Mouse (Mus musculus) hindbrain, embryonic 15.5 days (tissue): ENCODE results near the gene Tbc1d4. TPM values are rescaled to one million over a fixed set of nuclear protein-coding genes. Genes with fewer than 3 reads are reported as not detected.

Experiments
- ATAC-seq: fragments of 200-750 bp; cut with Nextera tagmentation; 2 replicates; pipeline ENCODE4 v1.8.0; 2017; ENCODE audit warnings: low read depth, moderate number of reproducible peaks, moderate TSS enrichment; ENCODE audit not compliant: low FRiP score
- H3K27ac ChIP-seq: fragments of 300-500 bp; sonication (generic); replicated peaks from 2 replicates; pipeline ENCODE4 v1.5.1; 2015; ENCODE audit warnings: mild to moderate bottlenecking, inconsistent platforms
- H3K27me3 ChIP-seq: fragments of 300-500 bp; sonication (generic); 2 replicates; pipeline ENCODE4 v1.6.1; 2015; ENCODE audit warnings: control low read depth, inconsistent platforms
- H3K36me3 ChIP-seq: fragments of 300-500 bp; sonication (generic); 2 replicates; pipeline ENCODE4 v1.6.1; 2015; ENCODE audit warnings: control low read depth, inconsistent platforms
- H3K4me1 ChIP-seq: fragments of 300-500 bp; sonication (generic); replicated peaks from 2 replicates; pipeline ENCODE4 v1.6.1; 2015; ENCODE audit warnings: control low read depth, inconsistent platforms
- H3K4me2 ChIP-seq: fragments of 300-500 bp; sonication (generic); 2 replicates; pipeline ENCODE4 v1.6.1; 2015; ENCODE audit warnings: moderate library complexity, mild to moderate bottlenecking, inconsistent platforms
- H3K4me3 ChIP-seq: fragments of 300-500 bp; sonication (generic); 2 replicates; pipeline ENCODE4 v1.5.1; 2015; ENCODE audit warnings: mild to moderate bottlenecking, inconsistent platforms
- H3K9ac ChIP-seq: fragments of 300-500 bp; sonication (generic); 2 replicates; pipeline ENCODE4 v1.6.1; 2015; ENCODE audit warnings: inconsistent platforms
- H3K9me3 ChIP-seq: fragments of 300-500 bp; sonication (generic); 2 replicates; pipeline ENCODE4 v1.6.1; 2016; ENCODE audit warnings: control low read depth, inconsistent platforms
- WGBS: fragments of 180-500 bp; shearing (Covaris S2); methylation state at CpG from one replicate; pipeline ENCODE4 v1.1.7; 2015; 5-methylcytosine and 5-hydroxymethylcytosine counted together
- polyA plus RNA-seq: library from polyadenylated mRNA; unstranded; fragments of >200 nt; fragmentation: Nextera tagmentation; extraction: Ambion mirVana; gene quantifications from 2 replicates; pipeline ENCODE4 v1.2.1, GENCODE M21; 2015

The Tbc1d4 gene
- polyA plus RNA-seq, 1 experiment from 2014 or later = 11.9 TPM

DNA sequence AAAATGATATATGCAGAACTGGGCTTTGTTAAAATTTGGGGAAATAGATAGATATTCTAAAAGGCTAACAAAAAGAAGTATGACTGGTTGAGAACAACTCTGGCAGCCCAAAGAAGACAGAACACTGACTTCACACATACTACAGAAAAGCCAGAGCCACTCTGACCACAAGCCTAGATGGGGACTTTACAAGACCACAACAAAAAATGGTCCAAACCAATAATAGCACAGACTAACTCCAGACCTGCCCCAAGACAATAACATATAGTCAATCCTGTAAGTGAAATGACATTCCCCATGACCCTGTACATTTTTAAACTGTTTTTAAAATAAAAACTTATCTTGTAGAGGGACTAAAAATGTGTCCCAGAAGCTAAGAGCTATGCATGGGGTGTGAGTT, 103.2 kb downstream of the Tbc1d4 start:
- Histone ChIP-seq H3K27me3 (no peaks in the 10 kb centered on the region), H3K4me1 (no peaks in the 10 kb centered on the region), H3K4me2 (no peak overlapping the region), H3K4me3 (no peak overlapping the region), H3K27ac (no peak overlapping the region), H3K9me3 (no peaks in the 10 kb centered on the region), H3K36me3 (no peaks in the 10 kb centered on the region), H3K9ac (no peak overlapping the region)
- no peak for ATAC-seq

DNA sequence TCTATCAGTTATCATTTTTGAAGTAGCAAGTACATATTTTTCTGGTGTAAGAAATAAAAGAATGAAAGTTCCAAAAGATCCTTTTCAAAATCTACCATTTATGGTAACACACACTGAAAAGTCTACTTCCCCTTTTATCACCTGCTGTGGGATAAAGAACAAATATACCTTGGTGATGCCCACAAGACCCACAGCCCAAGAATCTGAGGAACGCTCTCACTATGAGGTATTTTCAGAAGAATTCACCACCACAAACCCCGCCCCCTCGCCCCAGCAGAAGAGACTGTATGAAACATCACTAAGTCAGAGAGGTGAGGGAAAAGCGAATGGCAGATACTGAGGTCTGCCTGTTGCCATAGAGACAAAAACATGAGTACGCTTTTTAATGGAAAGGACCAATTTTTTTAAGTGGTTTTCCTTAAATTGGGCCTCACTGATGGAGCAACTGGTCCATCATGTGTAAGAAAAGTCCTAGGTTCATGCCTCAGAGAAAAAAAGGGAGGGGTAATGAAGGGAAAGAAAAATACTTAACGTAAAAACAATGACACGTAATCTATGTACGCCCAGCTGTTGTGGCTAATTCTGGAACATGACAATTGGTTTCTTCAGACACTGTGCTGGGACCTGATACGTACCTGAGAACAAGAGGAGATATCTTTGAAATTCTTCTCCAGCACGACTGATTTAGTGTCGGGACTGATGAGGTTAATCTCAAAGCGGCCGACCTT, 104.4 kb downstream of the Tbc1d4 start:
- Histone ChIP-seq H3K36me3 (no peaks in the 10 kb centered on the region), H3K4me1 (no peaks in the 10 kb centered on the region), H3K9ac (no peak overlapping the region), H3K4me3 (no peak overlapping the region), H3K4me2 (no peak overlapping the region), H3K9me3 (no peaks in the 10 kb centered on the region), H3K27me3 (no peaks in the 10 kb centered on the region), H3K27ac (no peak overlapping the region)
- 95% methylated on average over 13 of the region's 13 CpGs for WGBS
- no peak for ATAC-seq

DNA sequence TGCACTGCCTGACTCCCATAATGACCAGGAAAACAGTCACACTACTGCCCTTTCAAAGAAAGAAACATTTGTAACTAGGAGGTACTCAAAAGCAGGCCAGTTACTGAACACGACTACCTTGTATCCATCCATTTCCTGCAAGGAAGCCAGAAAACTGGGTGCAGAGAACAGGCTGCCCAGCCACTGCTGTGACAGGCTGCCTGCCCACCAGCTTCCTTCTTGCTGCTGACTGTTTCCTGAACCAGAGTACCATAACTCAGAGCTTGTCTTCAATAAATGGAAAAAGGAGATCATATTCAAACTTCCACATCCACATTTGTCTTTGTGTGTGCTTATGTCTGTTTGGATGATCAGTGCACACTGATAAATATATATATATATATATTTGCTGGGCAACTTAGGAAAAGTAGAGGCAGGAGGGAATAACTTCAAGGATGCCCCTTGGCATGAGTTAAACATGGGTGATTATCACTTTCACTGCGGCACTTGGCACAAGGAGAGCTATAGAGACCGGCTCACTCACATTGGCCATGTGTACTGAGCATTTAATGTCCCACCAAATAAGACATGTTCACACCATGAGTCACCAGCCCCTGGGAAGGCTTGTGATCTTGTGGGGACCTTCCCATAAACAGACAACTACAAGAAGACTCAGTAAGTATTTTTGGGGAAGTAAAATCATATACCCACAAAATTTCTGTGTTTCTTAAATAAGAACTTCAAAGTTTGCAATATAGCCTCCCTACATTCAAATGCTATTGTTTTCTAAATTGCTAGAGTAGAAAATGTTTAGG, 105.6 kb downstream of the Tbc1d4 start:
- ATAC-seq = no peak
- H3K9ac ChIP-seq = no peak overlapping the region
- H3K27ac ChIP-seq = no peak overlapping the region
- no peaks in the 10 kb centered on the region for H3K36me3 ChIP-seq
- H3K4me2 ChIP-seq = no peak overlapping the region
- H3K27me3 ChIP-seq = no peaks in the 10 kb centered on the region
- no peaks in the 10 kb centered on the region for H3K9me3 ChIP-seq
- no peaks in the 10 kb centered on the region for H3K4me1 ChIP-seq
- 88% methylated on average over 3 of the region's 3 CpGs for WGBS
- no peak overlapping the region for H3K4me3 ChIP-seq

DNA sequence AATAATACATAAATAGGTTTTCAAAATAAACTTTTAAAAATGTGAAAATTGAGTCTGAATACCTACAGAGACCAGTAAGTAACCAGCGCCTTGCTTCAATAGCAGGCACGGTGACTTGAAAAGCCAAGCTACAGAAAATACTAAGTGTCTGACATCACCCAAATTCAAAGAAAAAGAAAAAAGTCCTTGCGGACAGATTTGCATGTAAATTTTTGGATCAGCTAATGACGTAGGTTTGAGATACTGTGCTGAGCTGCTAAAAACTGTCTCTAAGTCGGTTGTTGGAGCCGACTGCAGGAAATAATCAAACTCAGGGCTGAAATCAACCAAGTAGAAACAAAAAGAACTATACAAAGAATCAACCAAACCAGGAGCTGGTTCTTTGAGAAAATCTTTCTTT, 107.1 kb downstream of the Tbc1d4 start:
- no peaks in the 10 kb centered on the region for H3K36me3 ChIP-seq
- H3K27me3 ChIP-seq = no peaks in the 10 kb centered on the region
- no peaks in the 10 kb centered on the region for H3K9me3 ChIP-seq
- no peak overlapping the region for H3K4me2 ChIP-seq
- H3K4me3 ChIP-seq = no peak overlapping the region
- ATAC-seq = no peak
- no peaks in the 10 kb centered on the region for H3K4me1 ChIP-seq
- WGBS = 85% methylated on average over 6 of the region's 6 CpGs
- H3K27ac ChIP-seq = no peak overlapping the region
- no peak overlapping the region for H3K9ac ChIP-seq

DNA sequence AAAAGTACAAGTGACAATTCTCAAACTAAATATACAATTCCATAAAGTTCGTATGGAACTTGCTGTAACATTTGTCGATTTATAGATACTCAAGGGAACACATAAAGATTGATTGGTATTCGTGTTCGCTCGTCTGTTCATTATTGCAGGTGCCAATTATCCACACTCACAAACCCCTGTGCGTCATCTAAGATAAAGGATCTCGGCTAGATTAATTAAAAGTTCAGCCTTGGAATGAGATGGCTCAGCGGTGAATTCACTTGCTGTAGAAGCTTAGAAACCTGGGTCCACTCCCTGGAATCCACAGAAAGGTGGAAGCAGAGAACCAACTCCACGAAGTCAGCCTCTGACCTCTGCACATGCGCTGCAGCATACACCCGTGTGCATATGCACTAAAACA, 107.5 kb downstream of the Tbc1d4 start:
- WGBS = 66% methylated on average over 11 of the region's 11 CpGs
- Histone ChIP-seq H3K4me2 (no peak overlapping the region), H3K4me1 (no peaks in the 10 kb centered on the region), H3K9ac (no peak overlapping the region), H3K27me3 (no peaks in the 10 kb centered on the region), H3K4me3 (no peak overlapping the region), H3K9me3 (no peaks in the 10 kb centered on the region), H3K27ac (no peak overlapping the region), H3K36me3 (no peaks in the 10 kb centered on the region)
- no peak for ATAC-seq

DNA sequence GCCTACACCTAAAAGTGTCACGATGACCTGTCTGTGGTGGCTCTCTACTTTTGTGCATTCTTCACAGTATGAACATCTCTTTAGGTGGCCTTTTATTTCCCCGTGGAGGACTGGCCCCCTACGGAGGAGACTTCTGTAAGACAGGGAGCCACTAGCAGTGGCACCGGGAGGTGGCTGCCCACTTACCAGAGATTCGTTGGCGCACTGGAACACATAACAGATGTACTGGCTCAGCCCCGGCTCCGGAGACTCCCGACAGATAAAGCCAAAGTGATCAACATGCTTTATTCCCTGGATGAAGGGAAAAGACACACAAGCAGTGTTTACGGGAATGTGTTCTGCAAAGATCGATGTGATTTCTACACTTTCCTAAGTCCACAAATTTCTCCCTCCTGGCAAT, 108.2 kb downstream of the Tbc1d4 start:
- Histone ChIP-seq H3K9ac (no peak overlapping the region), H3K27me3 (no peaks in the 10 kb centered on the region), H3K4me3 (no peak overlapping the region), H3K4me1 (no peaks in the 10 kb centered on the region), H3K4me2 (no peak overlapping the region), H3K27ac (no peak overlapping the region), H3K36me3 (no peaks in the 10 kb centered on the region), H3K9me3 (no peaks in the 10 kb centered on the region)
- WGBS = 63% methylated on average over 11 of the region's 11 CpGs
- ATAC-seq = no peak

DNA sequence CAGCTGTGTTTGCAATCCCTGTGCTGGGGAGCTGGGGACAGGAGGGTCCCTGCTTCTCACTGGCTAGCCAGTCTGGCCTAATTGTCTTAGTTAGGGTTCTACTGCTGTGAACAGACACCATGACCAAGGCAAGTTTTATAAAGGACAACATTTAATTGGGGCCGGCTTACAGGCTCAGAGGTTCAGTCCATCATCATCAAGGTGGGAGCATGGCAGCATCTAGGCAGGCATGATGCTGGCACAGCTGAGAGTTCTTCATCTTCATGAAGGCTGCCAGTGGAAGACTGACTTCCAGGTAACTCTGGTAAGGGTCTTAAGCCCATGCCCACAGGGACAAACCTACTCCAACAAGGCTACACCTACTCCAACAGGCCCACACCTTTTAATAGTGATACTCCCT, 109.2 kb downstream of the Tbc1d4 start:
- Histone ChIP-seq H3K27ac (no peak overlapping the region), H3K4me3 (no peak overlapping the region), H3K27me3 (no peaks in the 10 kb centered on the region), H3K9ac (no peak overlapping the region), H3K4me2 (no peak overlapping the region), H3K4me1 (no peaks in the 10 kb centered on the region), H3K9me3 (no peaks in the 10 kb centered on the region), H3K36me3 (no peaks in the 10 kb centered on the region)
- no peak for ATAC-seq
- 90% methylated on average over 1 of the region's 1 CpGs for WGBS

DNA sequence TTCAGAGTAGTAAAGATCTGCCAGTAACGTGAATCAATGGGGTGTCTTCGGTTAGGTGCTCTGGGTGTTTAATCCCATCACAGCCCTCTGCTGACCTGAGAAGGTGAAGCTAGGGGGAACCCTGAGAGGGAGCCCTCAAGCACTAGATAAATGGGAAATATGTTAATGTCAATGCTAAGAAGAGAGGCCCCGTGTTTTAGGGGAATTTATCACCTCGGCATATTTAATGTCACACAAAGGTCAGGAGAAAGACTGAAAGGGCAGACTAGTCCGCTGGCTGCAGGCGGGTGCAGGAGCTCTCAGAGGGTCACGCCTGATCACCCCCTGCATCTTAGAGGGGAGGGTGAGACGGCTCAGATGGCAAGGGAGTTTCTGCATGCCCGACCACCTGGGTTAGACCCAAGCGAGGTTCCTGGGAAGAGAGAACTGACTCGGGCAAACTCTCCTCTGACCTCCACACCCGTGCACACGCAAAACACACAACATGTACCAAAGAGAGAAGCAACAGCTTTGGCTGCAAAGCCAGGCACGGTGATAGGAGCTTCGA, 120.7 kb downstream of the Tbc1d4 start:
- Histone ChIP-seq H3K27ac (no peak overlapping the region), H3K9ac (no peak overlapping the region), H3K27me3 (no peaks in the 10 kb centered on the region), H3K4me1 (no peaks in the 10 kb centered on the region), H3K4me2 (no peak overlapping the region), H3K36me3 (no peaks in the 10 kb centered on the region), H3K4me3 (no peak overlapping the region), H3K9me3 (no peaks in the 10 kb centered on the region)
- 53% methylated on average over 15 of the region's 15 CpGs for WGBS
- ATAC-seq = no peak

DNA sequence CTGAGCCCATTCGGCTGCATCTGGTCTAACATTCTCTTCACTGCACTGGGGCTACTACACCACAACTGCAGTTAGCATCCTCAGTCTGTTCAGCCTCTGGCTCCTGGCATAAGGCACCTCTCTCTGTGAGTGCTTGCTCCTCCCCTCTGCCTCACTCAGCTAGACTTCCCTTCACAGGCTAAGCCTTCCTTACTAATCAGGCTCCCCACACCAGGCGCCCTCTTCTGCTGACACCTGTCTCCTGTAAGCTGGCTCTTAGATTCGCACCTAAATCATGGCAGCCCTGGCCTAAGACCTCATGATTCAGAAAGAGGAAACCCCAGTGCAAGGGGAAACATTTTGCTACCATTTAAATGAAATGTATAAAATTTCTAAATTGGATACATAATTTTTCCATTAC, 122.4 kb downstream of the Tbc1d4 start:
- ATAC-seq = no peak
- Histone ChIP-seq H3K27me3 (no peaks in the 10 kb centered on the region), H3K4me1 (no peaks in the 10 kb centered on the region), H3K4me2 (no peak overlapping the region), H3K4me3 (no peak overlapping the region), H3K9me3 (no peaks in the 10 kb centered on the region), H3K9ac (no peak overlapping the region), H3K36me3 (no peaks in the 10 kb centered on the region), H3K27ac (no peak overlapping the region)
- WGBS = 75% methylated on average over 3 of the region's 3 CpGs

DNA sequence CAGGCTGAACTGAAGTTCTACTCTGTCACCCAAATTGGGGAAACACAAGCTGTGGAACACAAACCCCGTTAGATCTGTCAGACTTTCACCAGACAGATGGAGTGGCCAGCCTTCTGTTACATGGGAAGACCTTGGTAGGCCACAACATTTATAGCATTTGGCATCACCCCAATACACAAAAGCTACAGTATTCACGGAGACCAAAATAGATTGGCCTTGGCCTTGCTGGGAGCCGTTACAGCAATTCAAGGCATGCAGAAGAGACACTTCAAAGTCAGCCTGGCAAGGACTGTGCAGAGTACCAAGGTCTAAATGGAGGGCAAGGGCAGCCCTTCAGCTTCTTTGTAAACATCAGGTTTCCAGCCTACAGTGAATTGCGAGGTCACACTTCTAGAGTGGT, 125.8 kb downstream of the Tbc1d4 start:
- H3K36me3 ChIP-seq = no peaks in the 10 kb centered on the region
- 77% methylated on average over 4 of the region's 4 CpGs for WGBS
- no peaks in the 10 kb centered on the region for H3K27me3 ChIP-seq
- H3K4me3 ChIP-seq = no peak overlapping the region
- no peak overlapping the region for H3K27ac ChIP-seq
- ATAC-seq = no peak
- no peaks in the 10 kb centered on the region for H3K9me3 ChIP-seq
- no peaks in the 10 kb centered on the region for H3K4me1 ChIP-seq
- H3K9ac ChIP-seq = no peak overlapping the region
- H3K4me2 ChIP-seq = no peak overlapping the region

DNA sequence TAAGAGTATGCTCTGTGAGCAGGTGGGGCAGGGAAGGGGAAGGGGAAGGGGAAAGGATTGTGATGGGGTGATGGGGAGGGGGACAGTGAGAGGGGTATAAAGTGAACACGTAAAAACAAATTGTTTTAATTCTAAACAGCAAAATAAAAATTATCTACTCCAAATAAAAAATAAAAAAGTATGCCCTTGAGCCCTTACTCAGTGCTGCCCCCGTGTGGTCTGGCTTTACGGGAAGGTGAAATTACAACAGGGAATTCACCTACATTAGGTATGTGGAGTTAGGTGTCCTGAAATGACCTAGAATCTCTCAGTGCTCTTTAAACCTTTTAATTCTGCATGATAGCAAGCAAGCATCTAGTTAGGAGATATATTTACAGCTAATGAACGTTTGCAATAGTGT, 126.7 kb downstream of the Tbc1d4 start:
- Histone ChIP-seq H3K4me2 (no peak overlapping the region), H3K9ac (no peak overlapping the region), H3K27ac (no peak overlapping the region), H3K9me3 (no peaks in the 10 kb centered on the region), H3K36me3 (no peaks in the 10 kb centered on the region), H3K4me1 (no peaks in the 10 kb centered on the region), H3K4me3 (no peak overlapping the region), H3K27me3 (no peaks in the 10 kb centered on the region)
- no peak for ATAC-seq
- WGBS = 39% methylated on average over 4 of the region's 4 CpGs

DNA sequence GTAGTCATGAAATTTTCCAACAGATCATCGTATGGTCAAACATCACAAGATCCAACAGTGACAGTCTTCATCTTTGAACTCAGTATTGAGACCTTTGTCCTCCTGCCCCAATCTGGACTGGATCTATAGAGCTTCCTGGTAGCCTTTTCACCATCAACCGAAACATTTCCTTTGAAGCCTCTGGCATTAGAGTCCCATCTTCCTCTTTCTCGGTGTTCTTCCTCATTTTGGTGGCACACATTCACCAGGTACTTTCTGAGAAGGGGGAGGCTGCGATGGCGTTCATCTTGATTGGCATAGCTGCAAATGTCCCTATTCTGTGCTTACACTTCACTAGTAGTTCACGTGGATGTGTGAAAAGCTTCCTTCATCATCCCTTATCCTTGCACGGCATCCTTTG, 127.8 kb downstream of the Tbc1d4 start:
- H3K4me1 ChIP-seq = no peaks in the 10 kb centered on the region
- no peaks in the 10 kb centered on the region for H3K27me3 ChIP-seq
- no peak overlapping the region for H3K4me2 ChIP-seq
- no peak overlapping the region for H3K9ac ChIP-seq
- H3K27ac ChIP-seq = no peak overlapping the region
- 85% methylated on average over 7 of the region's 7 CpGs for WGBS
- H3K9me3 ChIP-seq = no peaks in the 10 kb centered on the region
- no peak for ATAC-seq
- no peaks in the 10 kb centered on the region for H3K36me3 ChIP-seq
- no peak overlapping the region for H3K4me3 ChIP-seq
